Mouse (Mus musculus) thymus, postnatal 10 days (tissue): Measurements from ENCODE around the gene 1700061G19Rik.
A peak's percentile ranks its signal among the peaks of the same experiment; 100 is the strongest.

Experiments used
- DNase-seq, 2 experiments: peaks; one replicate each; pipeline ENCODE4 v3.0.0; 2021; ENCODE audit warnings: low spot score in 2 of 2

1700061G19Rik gene

DNA sequence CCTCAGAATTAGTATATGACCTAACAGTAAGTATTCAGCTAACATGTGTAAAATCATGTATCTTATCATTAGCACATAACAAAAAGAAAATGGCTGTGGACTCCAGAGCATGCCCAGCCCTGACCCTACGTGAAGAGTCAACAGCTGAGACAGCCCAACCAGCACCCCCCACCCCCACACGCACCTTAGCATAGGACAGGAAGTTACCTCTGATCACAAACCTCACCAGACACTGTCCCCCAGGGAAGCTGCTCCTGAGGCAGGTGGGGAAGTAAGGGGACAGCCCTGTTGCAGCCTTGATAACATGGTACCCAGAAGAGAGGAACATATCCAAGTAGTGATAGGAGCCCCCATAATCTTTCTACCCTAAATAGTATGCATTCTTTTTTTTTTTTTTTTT, 50.7 kb downstream of the 1700061G19Rik start:
- no peak for DNase-seq

DNA sequence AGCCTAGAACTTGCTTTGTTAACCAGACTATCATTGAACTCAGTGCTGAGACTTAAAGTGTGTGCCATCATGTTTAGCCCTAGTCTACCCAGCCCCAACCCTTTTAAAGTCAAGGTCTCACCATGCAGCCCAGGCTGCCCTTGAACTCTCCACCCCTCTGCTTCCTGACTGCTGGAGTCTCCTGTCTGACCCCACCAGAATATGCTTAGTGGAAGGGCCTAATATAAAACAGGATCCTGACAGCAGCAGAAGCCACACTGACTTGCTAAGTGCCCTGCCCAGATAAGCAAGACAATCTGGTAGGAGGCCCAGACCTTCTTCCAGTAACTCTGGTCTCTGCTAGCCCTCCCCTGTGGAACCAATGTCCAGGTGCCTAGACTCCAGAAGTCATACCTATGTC, 53.8 kb downstream of the 1700061G19Rik start:
- no peak for DNase-seq

DNA sequence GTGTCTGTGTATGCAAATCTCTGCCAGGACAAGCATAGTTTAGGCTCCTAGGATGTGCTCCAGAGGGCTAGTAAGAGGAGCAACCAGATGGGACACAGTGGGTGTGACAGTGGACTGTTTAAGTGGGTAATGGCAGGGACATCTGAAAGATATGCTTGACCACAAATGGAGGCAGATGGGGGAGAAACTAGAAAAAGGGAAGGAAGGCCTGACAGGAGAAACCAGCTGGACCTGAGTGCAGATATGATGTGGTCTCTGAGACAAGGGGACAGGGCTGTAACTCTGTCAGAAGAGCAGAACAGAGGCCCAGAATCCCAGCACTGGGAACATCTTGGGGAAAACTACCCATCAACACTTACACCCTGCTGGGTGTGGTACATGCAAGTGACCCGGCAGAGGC, 54.3 kb downstream of the 1700061G19Rik start:
- no peak for DNase-seq

DNA sequence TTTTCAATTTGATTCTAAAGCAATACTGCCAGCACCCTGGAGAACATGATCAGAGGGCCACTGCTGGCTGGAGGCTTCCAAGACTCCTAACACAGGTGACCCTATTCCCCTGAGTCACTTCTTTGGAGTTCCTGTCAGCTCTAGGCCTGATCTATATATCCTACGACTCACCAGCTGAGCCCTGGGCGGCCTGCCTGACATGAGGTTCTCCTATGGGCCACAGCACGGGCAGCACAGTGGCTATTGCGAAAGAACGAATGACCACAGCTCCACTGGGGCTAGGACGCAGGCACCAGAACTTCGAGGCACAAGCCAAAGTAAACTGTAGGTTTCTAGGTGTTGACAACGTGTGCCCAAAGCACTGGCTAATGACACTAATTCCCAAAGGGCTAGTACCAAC, 54.7 kb downstream of the 1700061G19Rik start:
- DNase-seq, result no peak

DNA sequence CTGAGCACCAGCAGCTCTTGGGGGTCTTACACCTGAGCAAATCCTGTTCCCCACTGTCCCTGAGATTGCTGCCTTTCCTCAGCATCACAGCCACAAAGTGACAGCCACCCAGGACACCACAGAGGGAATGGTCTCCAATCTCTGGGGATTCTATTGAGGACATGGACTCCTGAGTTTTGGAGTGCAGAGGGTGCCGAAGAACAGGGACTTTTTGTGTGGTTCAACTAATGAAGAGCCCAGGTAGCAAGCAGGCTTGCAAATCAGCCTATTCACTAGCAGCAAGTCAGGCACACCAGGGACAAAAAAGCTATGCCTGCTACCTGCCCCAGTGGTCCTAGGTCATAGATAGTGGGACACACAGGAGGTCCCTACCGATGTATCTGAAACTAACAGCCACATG, 58.1 kb downstream of the 1700061G19Rik start:
- no peak for DNase-seq

DNA sequence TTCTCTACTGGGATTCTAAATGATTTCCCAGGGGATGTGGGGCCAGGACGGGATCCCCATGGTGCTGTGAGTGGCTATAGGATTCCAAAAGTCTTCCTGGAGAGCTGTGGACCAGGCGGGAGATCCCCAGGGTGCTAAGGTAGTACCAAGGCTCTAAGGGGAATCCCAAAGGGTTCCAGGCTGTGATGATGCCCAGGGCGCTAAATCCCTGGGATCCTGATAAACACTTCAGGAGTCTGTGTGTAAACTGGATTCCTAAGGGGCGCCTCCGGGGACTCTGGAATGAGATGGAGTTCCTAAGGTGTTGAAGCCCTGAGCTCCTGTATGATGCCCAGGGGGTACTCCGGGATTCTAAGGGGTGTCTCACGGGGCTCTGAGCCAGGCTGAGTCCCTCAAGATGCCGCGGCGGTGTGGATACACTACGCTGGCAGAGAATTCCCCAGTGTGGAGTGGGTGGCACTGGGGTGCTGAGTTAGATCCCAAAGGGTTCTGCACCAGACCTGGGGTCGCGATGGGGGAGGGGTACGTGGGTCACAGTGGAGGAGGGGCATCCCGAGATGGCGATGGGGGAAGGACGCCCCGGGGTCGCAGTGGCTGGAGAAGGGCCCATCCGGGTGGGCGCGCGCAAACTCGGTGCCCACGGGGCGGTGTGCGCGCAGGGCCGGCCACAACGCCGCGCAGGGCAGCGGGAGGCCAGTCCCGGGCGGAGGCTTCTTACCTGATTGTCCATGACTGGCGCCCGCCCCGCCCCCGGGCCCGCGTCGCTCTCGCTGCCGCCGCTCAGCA, 59.5 kb downstream of the 1700061G19Rik start:
- DNase-seq, result peak; percentile 47 to 65

DNA sequence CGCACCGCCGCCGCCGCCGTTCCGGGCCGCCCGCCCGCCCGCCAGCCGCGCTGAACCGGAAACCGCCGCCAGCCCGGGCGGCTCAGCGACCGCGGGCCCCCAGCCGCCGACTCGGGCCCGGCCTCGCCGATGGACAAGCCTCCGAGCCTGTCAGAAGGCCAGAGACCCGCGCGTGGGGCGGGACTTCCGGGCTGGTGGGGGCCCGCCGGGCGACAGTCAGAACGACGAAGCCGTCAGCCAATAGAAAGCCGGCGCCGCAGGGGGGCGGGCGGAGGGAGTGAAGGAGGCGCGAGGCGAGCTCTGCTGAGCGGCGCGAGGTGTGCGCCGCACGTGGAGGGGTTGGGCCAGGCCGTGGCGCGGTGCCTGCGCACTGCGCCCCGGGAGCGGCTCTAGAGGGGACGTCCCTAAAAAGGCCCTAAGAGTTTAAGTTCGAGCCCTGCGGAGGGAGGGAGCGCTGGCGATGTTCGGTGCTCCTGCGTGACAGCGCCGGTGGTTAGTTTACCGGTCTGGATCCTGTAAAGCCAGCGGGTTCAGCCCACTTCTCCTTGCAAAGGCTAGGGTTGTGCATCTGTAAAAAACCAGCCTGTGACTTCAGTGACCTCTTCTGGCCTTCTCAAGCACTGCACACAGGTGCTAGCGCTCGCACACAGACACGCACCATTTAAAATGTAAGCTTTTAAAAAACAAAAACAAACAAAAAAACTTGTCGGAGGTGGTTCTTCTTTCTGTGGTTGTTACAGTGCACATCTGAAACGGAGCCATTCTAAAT, 60.3 kb downstream of the 1700061G19Rik start, which contains the start of gene Mllt1:
Gene Mllt1, minus strand, starts transcription at position 53 of the 769 bp plus-strand sequence.
- DNase-seq, result peak; percentile 99

DNA sequence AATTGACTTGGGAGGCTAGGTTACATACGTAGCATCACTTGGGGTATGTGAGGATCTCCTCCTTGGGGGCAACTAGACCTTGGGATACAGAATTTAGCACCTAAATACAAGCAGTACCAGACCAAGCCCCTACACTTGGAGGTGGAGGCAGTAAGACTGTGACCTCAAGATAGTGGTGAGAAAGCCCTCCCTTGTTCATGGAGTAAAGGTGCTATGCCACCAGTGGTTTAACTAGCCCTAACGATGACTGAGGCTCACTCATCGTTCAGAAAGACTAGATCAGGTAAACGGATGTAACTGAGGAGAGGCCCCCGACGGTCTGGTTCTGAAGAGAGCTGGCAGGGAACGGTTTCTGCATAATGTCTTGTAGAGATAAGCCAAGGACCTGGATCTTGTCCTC, 61.5 kb downstream of the 1700061G19Rik start:
- no peak for DNase-seq
